Mouse (Mus musculus) testis, adult 2 months (tissue): ENCODE measurements around the gene Polrmt.

Experiments
- CTCF ChIP-seq: fragments of 200-500 bp; IDR thresholded peaks from 2 replicates; pipeline ENCODE4 v1.5.1; 2012; ENCODE audit warnings: low read depth, mild to moderate bottlenecking, inconsistent platforms, low read length, moderate library complexity; ENCODE audit not compliant: control insufficient read depth, insufficient read depth, insufficient replicate concordance
- POLR2A ChIP-seq: fragments of 200-500 bp; IDR thresholded peaks from 2 replicates; pipeline ENCODE4 v1.6.1; 2012; ENCODE audit warnings: low read depth, mild to moderate bottlenecking, inconsistent platforms, low read length, moderate library complexity; ENCODE audit not compliant: control insufficient read depth

DNA sequence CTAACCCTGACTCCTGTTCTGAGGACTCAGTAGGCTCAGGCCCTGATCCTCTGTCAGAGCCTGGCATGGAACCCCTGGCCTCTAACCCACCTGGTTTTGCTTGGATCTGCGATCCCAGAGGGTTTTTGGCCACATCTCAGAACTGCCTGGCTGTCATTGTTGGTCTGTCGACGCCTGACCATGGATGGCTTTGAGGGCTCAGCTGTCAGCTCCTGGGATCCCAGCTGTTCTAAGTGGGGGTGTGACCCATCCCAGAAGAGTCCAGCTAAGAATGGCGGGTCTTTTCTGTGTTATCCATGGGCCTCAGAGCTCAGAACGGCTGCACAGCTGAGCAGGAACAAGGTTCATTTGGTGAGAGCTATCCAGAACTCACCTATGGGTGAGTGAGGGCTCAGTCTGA lies 25.3 kb downstream of the Polrmt start:
- TF ChIP-seq CTCF = no peak
- no peak for TF ChIP-seq POLR2A
